Mouse (Mus musculus) urinary bladder, postnatal 10 days (tissue): ENCODE results near the gene Gm49320.

Experiments
- DNase-seq: peaks from one replicate; pipeline ENCODE4 v3.0.0; 2022; ENCODE audit warnings: low spot score

Gm49320 gene

DNA sequence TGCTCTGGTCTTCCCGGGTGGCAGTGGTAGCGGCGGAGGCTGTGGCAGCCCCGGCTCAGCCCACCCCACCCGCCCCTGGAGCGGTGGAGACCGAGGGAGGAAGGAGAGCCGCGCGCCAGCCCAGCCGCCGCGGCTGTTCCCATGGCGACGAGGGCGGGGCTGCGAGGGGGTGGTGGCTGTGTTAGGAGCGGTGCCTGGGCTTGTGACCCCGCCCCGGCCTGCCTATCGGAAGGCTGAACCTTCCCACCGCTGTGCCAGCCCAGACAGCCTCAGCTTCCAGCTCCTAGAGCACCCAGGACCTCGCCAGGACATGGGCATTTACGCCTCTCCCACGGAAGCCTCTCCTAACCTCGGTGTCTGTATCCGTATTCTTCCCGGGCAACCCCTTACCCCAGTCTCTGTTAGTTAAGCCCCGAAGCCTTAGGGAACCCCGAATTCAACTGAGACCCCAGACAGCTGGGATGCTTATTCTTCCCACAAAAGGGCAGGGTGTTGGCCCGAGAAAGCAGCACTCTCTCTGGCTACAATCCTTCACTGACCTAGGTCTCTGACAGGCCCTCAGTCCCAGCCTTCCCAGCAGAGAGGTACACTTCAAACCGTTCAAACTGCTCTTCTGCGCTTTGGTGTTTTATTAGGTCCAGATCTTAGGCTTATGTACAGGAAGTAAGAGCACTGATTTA, 20.6 kb downstream of the Gm49320 start, which contains the start of gene Ctxn1:
TSS of gene Ctxn1 (minus strand) at position 150 of the 680 bp plus-strand sequence.
- DNase-seq: peak; percentile 91

GRCm38 (mm10) chr8:4259805-4260170, 21.1 kb downstream of the Gm49320 start:
- DNase-seq: no peak

- DNase-seq: no peak
These were observed 24.6 kb downstream of the Gm49320 start for GRCm38 (mm10) chr8:4263105-4263791.

DNA sequence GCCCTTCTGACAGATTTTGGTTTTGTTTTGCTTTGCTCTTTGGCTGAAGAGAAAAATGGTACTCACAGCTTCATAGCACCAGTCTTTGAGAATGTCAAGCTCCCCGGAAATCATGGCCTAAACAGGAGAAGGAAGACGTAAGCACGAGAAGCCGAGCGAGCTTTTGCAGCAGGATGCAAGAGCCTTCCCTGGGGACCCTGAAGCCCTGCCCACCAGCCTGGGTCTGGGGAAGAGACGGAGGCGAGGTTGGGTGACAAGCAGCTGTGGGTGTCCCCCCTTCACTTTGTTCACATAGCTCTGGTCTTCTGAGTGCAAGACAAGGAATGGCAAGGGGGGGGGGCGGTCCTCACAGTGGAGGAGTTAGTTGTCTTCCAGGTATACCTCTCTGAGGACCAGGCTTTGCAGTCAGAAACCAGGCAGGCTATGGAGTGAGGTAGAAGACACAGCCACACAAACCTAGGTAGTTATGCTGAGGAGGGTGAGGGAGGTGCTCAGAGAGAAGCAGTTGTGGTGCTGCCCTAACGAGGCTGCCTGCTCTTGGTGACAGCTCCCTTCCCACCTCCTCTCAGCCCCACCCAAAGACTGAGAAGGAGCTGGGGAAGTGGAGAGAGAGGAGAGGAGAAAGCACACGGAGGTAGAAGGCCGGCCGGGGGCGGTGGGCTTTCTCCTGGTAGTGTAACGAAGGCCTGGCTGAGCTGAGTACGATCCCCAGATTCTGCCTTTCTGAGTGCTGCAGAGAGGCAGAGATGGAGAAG, 26.7 kb downstream of the Gm49320 start:
- DNase-seq: no peak

- no peak for DNase-seq
These were observed 29.0 kb downstream of the Gm49320 start for GRCm38 (mm10) chr8:4267627-4268026.

DNA sequence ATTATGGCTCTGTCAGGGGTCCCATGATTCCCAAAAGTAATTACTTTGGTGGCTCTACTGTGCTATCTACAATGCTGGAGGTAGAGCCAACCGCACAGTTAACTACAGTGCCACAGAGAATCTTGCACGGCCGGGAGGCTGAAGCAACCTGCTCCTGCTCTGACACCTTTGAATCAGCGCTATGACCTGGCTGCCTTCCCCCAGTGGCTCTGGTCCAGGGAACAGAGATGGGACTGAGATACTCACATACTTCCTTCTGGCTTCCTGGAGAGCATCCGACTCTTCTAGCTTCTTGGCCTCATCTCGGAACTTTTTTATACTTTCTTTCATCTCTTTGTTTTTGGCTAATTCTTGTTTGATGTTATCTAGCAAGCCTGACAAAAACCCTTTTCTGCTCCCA, 30.9 kb downstream of the Gm49320 start:
- DNase-seq: no peak

DNA sequence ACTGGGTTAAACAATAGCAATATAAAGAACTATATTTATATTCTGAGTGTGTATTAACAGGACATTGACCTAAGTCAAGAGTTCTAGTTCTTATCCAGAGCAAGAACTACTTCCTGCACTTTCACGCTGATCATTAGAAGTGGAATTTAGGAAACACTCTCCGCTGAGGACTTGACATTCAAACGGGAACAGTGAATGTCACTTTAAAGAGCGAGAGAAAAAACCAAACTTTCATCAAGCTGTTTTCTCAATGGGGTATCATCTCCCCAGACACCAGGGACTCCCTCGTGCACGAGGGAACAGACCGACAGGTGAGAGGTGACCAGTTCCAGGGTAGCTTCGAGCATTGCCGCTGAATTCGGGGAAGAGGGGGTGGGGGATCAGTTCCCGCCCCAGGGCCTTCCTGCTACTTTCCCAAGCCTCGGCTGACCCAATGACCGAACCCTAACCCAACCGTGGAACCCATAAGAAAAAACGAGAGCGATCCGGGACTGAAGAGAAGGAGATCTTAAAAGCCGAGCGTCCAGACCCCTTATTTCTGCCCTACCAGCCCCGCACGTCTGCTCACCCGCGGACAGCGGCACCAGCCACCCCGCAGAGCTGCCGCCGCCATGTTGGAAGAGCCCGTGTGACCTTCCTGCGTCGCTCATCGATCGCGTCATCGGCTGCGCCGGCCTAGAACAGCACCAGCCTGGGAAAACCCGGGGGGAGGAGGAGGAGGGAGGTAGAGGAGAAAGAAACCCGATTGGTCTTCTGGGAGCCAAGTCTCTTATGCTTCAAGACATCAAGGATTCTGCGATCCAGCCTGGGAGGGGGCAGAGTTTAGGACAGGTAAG, 36.8 kb downstream of the Gm49320 start, which contains the start of gene Timm44:
TSS of gene Timm44 (minus strand) at position 639 of the 836 bp plus-strand sequence.
- DNase-seq: peak; percentile 91

DNA sequence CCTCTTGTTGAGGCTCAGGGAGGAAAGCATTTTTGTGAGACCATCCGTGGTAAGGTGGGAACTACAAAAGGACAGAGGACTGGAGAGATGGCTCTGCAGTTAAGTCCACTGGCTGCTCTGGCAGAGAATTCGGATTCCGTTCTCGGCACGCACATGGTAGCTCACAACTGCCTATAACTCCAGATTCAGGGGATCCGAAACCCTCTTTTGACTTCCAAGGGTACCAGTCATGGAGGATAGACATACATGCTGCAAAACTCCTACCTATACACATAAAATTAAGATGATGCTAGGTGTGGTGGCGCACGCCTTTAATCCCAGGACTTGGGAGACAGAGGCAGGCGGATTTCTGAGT, 37.4 kb downstream of the Gm49320 start:
- DNase-seq: no peak

DNA sequence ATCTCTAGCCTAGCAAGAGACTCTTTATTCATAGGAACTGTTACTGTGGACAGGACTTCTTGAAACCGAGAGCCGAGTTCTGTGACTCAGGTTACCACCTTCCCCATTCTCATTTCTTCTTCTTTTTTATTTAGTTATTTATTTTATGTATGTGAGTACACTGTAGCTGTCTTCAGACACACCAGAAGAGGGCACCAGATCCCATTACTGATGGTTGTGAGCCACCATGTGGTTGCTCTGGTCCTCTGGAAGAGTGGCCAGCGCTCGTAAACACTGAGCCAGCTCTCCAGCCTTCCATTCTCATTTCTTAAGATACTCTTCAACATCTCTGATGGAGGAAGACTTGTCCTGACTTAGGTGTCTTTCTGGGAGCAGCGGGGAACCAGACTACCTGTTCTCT, 54.1 kb downstream of the Gm49320 start:
- no peak for DNase-seq

GRCm38 (mm10) chr8:4297822-4298221, 59.2 kb downstream of the Gm49320 start:
- no peak for DNase-seq
